Mouse (Mus musculus) frontal cortex, postnatal 25 days (tissue): ENCODE results near the gene Ndufab1.
A peak's percentile ranks its signal among the peaks of the same experiment; 100 is the strongest.

Experiments used
- DNase-seq, 2 experiments: peaks; one replicate each; pipeline ENCODE4 v3.0.0; 2022; ENCODE audit warnings: low spot score in 2 of 2

Ndufab1 gene

GRCm38 (mm10) chr7:122067517-122068381, 33.9 kb downstream of the Ndufab1 start:
- DNase-seq: peak; percentile 17 to 24

GRCm38 (mm10) chr7:122066945-122067516, 34.7 kb downstream of the Ndufab1 start, which contains the start of the genes Ubfd1 and Ears2:
TSS of gene Ubfd1 (plus strand) at chr7:122067175.
TSS of gene Ears2 (minus strand) at chr7:122067263.
- peak; percentile 96 to 97 for DNase-seq

- no peak for DNase-seq
Measured at GRCm38 (mm10) chr7:122066102-122066944, 35.4 kb downstream of the Ndufab1 start.

GRCm38 (mm10) chr7:122065656-122066055, 36.0 kb downstream of the Ndufab1 start:
- no peak for DNase-seq

- no peak for DNase-seq
Measured at GRCm38 (mm10) chr7:122056633-122057032, 45.1 kb downstream of the Ndufab1 start.

- no peak for DNase-seq
Measured at GRCm38 (mm10) chr7:122050834-122051233, 50.9 kb downstream of the Ndufab1 start.

- no peak for DNase-seq
Measured at GRCm38 (mm10) chr7:122048191-122048590, 53.5 kb downstream of the Ndufab1 start.

GRCm38 (mm10) chr7:122046813-122047212, 54.9 kb downstream of the Ndufab1 start:
- no peak for DNase-seq

GRCm38 (mm10) chr7:122045711-122046110, 56.0 kb downstream of the Ndufab1 start:
- DNase-seq: no peak

- peak in 1 of 2 experiments; percentile 9 for DNase-seq
Measured at GRCm38 (mm10) chr7:122045181-122045634, 56.5 kb downstream of the Ndufab1 start.

- no peak for DNase-seq
Measured at GRCm38 (mm10) chr7:122044106-122044505, 57.6 kb downstream of the Ndufab1 start.
